Mouse (Mus musculus) MEL (cell line): ENCODE results near the gene 6430550D23Rik. TPM values are rescaled to one million over a fixed set of nuclear protein-coding genes. Genes with fewer than 3 reads are reported as not detected.

Source experiments
- DNase-seq: peaks from one replicate; pipeline ENCODE4 v3.0.0; 2011; ENCODE audit warnings: low read depth, low spot score
- H3K27ac ChIP-seq: 2 replicates; pipeline ENCODE4 v1.5.1; 2012; ENCODE audit warnings: low read depth, mild to moderate bottlenecking, control low read depth, low read length, moderate library complexity; ENCODE audit not compliant: control insufficient read depth
- H3K27me3 ChIP-seq, 2 experiments: fragments of 150-350 bp in 1 of 2; sonication (generic) in 1 of 2; 2 replicates each; pipeline ENCODE4 v1.6.1; 2012; ENCODE audit warnings: low read length in 2 of 2, mild to moderate bottlenecking in 2 of 2, improper control_type of control experiment in 1 of 2, moderate library complexity in 1 of 2; ENCODE audit not compliant: insufficient read depth in 2 of 2, control insufficient read depth in 1 of 2
- H3K36me3 ChIP-seq, 2 experiments: 2 replicates each; pipeline ENCODE4 v1.6.1; 2012 to 2014; ENCODE audit warnings: low read length in 2 of 2, improper control_type of control experiment in 1 of 2, inconsistent platforms in 1 of 2, mild to moderate bottlenecking in 1 of 2; ENCODE audit not compliant: insufficient read depth in 2 of 2, control insufficient read depth in 1 of 2
- H3K4me1 ChIP-seq, 2 experiments: fragments of 150-350 bp in 1 of 2; sonication (generic) in 1 of 2; 2 replicates each; pipeline ENCODE4 v1.6.1; 2012; ENCODE audit warnings: low read length in 2 of 2, improper control_type of control experiment in 1 of 2, mild to moderate bottlenecking in 1 of 2; ENCODE audit not compliant: insufficient read depth in 2 of 2, control insufficient read depth in 1 of 2
- H3K4me3 ChIP-seq, 2 experiments: fragments of 150-350 bp in 1 of 2; sonication (generic) in 1 of 2; 2 replicates each; pipeline ENCODE4 v1.5.1; 2012; ENCODE audit warnings: low read depth in 2 of 2, low read length in 2 of 2, mild to moderate bottlenecking in 2 of 2, moderate library complexity in 2 of 2, control low read depth in 1 of 2, improper control_type of control experiment in 1 of 2; ENCODE audit not compliant: control insufficient read depth in 1 of 2, insufficient read depth in 1 of 2
- H3K79me2 ChIP-seq: 2 replicates; pipeline ENCODE4 v1.6.1; 2012; ENCODE audit warnings: mild to moderate bottlenecking, low read length, moderate library complexity; ENCODE audit not compliant: control insufficient read depth, poor library complexity, insufficient read depth
- H3K9ac ChIP-seq: 2 replicates; pipeline ENCODE4 v1.6.1; 2012; ENCODE audit warnings: low read depth, mild to moderate bottlenecking, control low read depth, low read length, moderate library complexity; ENCODE audit not compliant: control insufficient read depth, poor library complexity, severe bottlenecking
- H3K9me3 ChIP-seq: fragments of 150-350 bp; sonication (generic); replicated peaks from 2 replicates; pipeline ENCODE4 v1.6.1; 2012; ENCODE audit warnings: mild to moderate bottlenecking, low read length, improper control_type of control experiment, moderate library complexity; ENCODE audit not compliant: insufficient read depth
- BHLHE40 ChIP-seq: IDR thresholded peaks from 2 replicates; pipeline ENCODE4 v1.6.1; 2012; ENCODE audit warnings: low read depth, mild to moderate bottlenecking, inconsistent platforms, low read length, improper control_type of control experiment, borderline replicate concordance
- CHD1 ChIP-seq: IDR thresholded peaks from 2 replicates; pipeline ENCODE4 v1.6.1; 2012; ENCODE audit warnings: low read depth, mild to moderate bottlenecking, inconsistent platforms, low read length, improper control_type of control experiment
- CTCF ChIP-seq, 3 experiments: IDR thresholded peaks in 2 of 3; conservative IDR thresholded peaks in 1 of 3; 2 replicates each; pipeline ENCODE4 v1.5.1; 2011 to 2012; ENCODE audit warnings: low read length in 3 of 3, low read depth in 2 of 3, mild to moderate bottlenecking in 2 of 3, improper control_type of control experiment in 1 of 3, inconsistent platforms in 1 of 3, mixed read lengths in 1 of 3, moderate library complexity in 1 of 3; ENCODE audit not compliant: control insufficient read depth in 1 of 3, insufficient read depth in 1 of 3, poor library complexity in 1 of 3, severe bottlenecking in 1 of 3
- ELF1 ChIP-seq: IDR thresholded peaks from 2 replicates; pipeline ENCODE4 v1.6.1; 2014; ENCODE audit warnings: low read depth, mild to moderate bottlenecking, inconsistent platforms, low read length, improper control_type of control experiment, moderate library complexity
- ETS1 ChIP-seq: IDR thresholded peaks from 2 replicates; pipeline ENCODE4 v1.6.1; 2012; ENCODE audit warnings: low read depth, mild to moderate bottlenecking, inconsistent platforms, low read length, improper control_type of control experiment, moderate library complexity
- GABPA ChIP-seq: IDR thresholded peaks from 2 replicates; pipeline ENCODE4 v1.6.1; 2012; ENCODE audit warnings: low read depth, mild to moderate bottlenecking, inconsistent platforms, low read length, improper control_type of control experiment, moderate library complexity
- GATA1 ChIP-seq: IDR thresholded peaks from 2 replicates; pipeline ENCODE4 v1.6.1; 2011; ENCODE audit warnings: low read depth, low read length, improper control_type of control experiment
- HCFC1 ChIP-seq: IDR thresholded peaks from 2 replicates; pipeline ENCODE4 v1.6.1; 2012; ENCODE audit warnings: low read depth, mild to moderate bottlenecking, inconsistent platforms, low read length, improper control_type of control experiment, moderate library complexity
- KAT2A ChIP-seq: conservative IDR thresholded peaks from 2 replicates; pipeline ENCODE4 v1.6.1; 2012; ENCODE audit warnings: low read depth, low read length, improper control_type of control experiment, inconsistent platforms
- MYC ChIP-seq: IDR thresholded peaks from 2 replicates; pipeline ENCODE4 v1.6.1; 2011; ENCODE audit warnings: low read depth, mild to moderate bottlenecking, low read length, improper control_type of control experiment, moderate library complexity
- NELFE ChIP-seq: IDR thresholded peaks from 2 replicates; pipeline ENCODE4 v1.6.1; 2011; ENCODE audit warnings: low read depth, low read length, improper control_type of control experiment
- NRF1 ChIP-seq: IDR thresholded peaks from 2 replicates; pipeline ENCODE4 v1.6.1; 2014; ENCODE audit warnings: low read depth, mild to moderate bottlenecking, inconsistent platforms, low read length, improper control_type of control experiment, moderate library complexity; ENCODE audit not compliant: poor library complexity, insufficient read depth, severe bottlenecking
- POLR2AphosphoS5 ChIP-seq: IDR thresholded peaks from 2 replicates; pipeline ENCODE4 v1.6.1; 2012; ENCODE audit warnings: low read depth, borderline replicate concordance, mild to moderate bottlenecking, inconsistent platforms, low read length, moderate library complexity, mixed read lengths
- RAD21 ChIP-seq: IDR thresholded peaks from 2 replicates; pipeline ENCODE4 v1.6.1; 2011; ENCODE audit warnings: mild to moderate bottlenecking, low read depth, low read length, improper control_type of control experiment
- RCOR1 ChIP-seq: IDR thresholded peaks from 2 replicates; pipeline ENCODE4 v1.6.1; 2012; ENCODE audit warnings: low read depth, mild to moderate bottlenecking, inconsistent platforms, low read length, improper control_type of control experiment
- SIN3A ChIP-seq: IDR thresholded peaks from 2 replicates; pipeline ENCODE4 v1.6.1; 2012; ENCODE audit warnings: low read length, improper control_type of control experiment, inconsistent platforms
- TAL1 ChIP-seq: IDR thresholded peaks from 2 replicates; pipeline ENCODE4 v1.6.1; 2012; ENCODE audit warnings: mild to moderate bottlenecking, inconsistent platforms, low read length, moderate library complexity, mixed read lengths
- TBP ChIP-seq: IDR thresholded peaks from 2 replicates; pipeline ENCODE4 v1.8.0; 2011; ENCODE audit warnings: low read depth, low read length, improper control_type of control experiment
- UBTF ChIP-seq: IDR thresholded peaks from 2 replicates; pipeline ENCODE4 v1.6.1; 2012; ENCODE audit warnings: low read depth, mild to moderate bottlenecking, inconsistent platforms, low read length, improper control_type of control experiment, moderate library complexity, borderline replicate concordance; ENCODE audit not compliant: insufficient read depth
- polyA plus RNA-seq, 2 experiments: library from polyadenylated mRNA; stranded (reverse) in 1 of 2; unstranded in 1 of 2; fragments of >175 nt in 1 of 2; fragments of >200 nt in 1 of 2; gene quantifications; 2 replicates each; pipeline versions ENCODE4 v1.2.1 to v1.2.4; 2012; ENCODE audit warnings: low replicate concordance in 2 of 2, low read depth in 1 of 2; ENCODE audit not compliant: insufficient read length in 2 of 2, insufficient read depth in 1 of 2, missing spikeins in 1 of 2
- total RNA-seq: library from RNA; depleted of rRNA; stranded (reverse); fragments of 300-350 nt; gene quantifications from 2 replicates; pipeline ENCODE4 v1.2.3, GENCODE M21; 2012

The 6430550D23Rik gene
- total and polyA plus RNA-seq, 3 experiments, result 1.1 TPM; not detected in 1

GRCm38 (mm10) chr2:155943463-155943862, 64.3 kb downstream of the 6430550D23Rik start:
- Histone ChIP-seq H3K27ac (no peak overlapping the region), H3K9me3 (no peaks in the 10 kb centered on the region), H3K4me3 (no peak overlapping the region), H3K27me3 (no peaks in the 10 kb centered on the region), H3K9ac (no peak overlapping the region)
- DNase-seq, result no peak
- TF ChIP-seq POLR2AphosphoS5 (no peak), CTCF (IDR thresholded peaks at IDR 0.05 in 2 of 3, conservative IDR thresholded peaks at IDR 0.05 in 1 of 3; ENCODE audit: control insufficient read depth in 1 of 3, insufficient read depth in 1 of 3, low read depth in 2 of 3, low read length in 3 of 3, poor library complexity in 1 of 3, severe bottlenecking in 1 of 3) (no peak), SIN3A (no peak), KAT2A (no peak), HCFC1 (no peak), CHD1 (no peak), UBTF (no peak), ETS1 (no peak), ELF1 (no peak), BHLHE40 (no peak), TAL1 (no peak), GABPA (no peak), RAD21 (no peak), RCOR1 (no peak), NRF1 (no peak), TBP (no peak), GATA1 (no peak)
- TF ChIP-seq, all 39 proteins: peak for 0
- H3K36me3 ChIP-seq, result peaks cover 0 to 18% of the 10 kb centered on the region in 2 experiments; a peak in 2 of 4 replicates
- no peaks in the 10 kb centered on the region; the same call in 1 of the 2 replicates for H3K79me2 ChIP-seq
- H3K4me1 ChIP-seq, result peaks cover 9 to 18% of the 10 kb centered on the region in 2 experiments

DNA sequence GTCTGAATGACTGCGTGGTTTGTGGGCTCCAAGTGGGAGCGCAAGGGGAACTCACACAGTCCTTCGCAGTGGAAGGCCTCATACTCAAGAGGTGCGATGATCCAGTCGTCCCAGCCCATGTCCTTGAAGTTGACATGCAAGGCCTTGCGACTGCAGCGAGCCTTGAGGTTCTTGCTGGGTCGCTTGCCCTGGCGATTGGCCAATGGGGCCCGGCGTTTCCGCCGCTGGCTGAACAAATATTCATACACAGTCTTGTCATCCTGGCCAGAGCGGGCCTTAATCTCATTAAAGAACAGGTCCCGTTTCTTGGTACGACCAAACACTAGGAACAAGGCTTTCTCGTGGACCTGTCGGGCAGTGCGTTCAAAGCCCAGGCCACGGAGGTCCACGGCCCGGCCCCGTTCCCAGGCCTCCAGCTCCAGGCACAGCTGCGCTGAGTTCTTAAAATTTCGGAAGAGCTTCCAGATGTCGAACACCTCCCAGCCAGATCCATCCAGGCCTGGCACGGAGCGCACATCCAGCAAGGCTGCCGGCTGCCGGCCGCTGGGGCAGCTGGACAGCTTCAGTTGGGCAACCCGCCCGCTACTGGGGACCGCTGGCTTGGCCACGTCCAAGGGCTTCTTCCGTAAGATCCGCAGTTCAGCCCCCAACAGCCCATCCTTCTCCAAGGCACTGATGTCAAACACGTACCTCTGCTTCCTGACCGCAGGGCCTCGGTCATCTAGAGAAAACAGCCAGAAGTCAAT, 65.9 kb downstream of the 6430550D23Rik start:
- Histone ChIP-seq H3K4me3 (no peak overlapping the region), H3K27me3 (no peaks in the 10 kb centered on the region; a peak in 1 of 4 replicates), H3K79me2 (no peaks in the 10 kb centered on the region; the same call in 1 of the 2 replicates), H3K36me3 (peaks cover 0 to 7% of the 10 kb centered on the region in 2 experiments; a peak in 2 of 4 replicates), H3K9me3 (no peaks in the 10 kb centered on the region), H3K4me1 (peaks cover 7% of the 10 kb centered on the region in 2 experiments; a peak in 3 of 4 replicates), H3K9ac (no peak overlapping the region), H3K27ac (no peak overlapping the region)
- no peak for TF ChIP-seq MYC
- no peak for TF ChIP-seq RCOR1
- no peak for TF ChIP-seq ELF1
- no peak for TF ChIP-seq NELFE
- no peak for DNase-seq
